Mouse (Mus musculus): ENCODE measurements at regions not wholly inside any gene's neighbourhood (a gene's known extent, or its start where the extent isn't known, plus 50 kb on each side); places are given as distances from the start of the nearest gene placed in this dataset.

DNA sequence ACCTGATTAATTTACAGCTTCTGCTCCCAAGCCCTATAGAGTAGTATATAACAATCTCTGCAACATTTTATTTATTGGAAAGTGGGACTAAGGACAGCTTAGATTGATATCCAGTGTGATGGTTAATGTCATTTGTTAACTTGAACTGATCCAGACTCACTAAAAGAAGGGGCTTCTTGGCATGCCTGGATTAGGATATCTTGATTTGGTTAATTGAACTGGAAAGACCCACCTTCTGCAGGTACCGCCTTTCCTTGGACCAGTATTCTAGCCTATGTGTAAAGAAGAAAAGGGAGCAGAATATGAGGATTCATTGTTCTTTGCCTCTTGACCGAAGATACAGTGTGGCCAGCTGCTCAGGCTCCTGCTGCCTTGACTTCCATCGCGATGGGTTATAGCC, 288.5 kb downstream of the Pla2g4a start:
- WGBS, result 85% methylated on average over 4 of the region's 4 CpGs
- no peak overlapping the region for H3K9ac ChIP-seq (ENCODE audit: low read depth, low read length)
- H3K27ac ChIP-seq, result no peak overlapping the region
- no peak overlapping the region for H3K4me3 ChIP-seq
- intact Hi-C loops (cut with DNase I), result no loop called here
- H3K27me3 ChIP-seq (ENCODE audit: control insufficient read depth, insufficient read depth, low read length), result no peaks in the 10 kb centered on the region
- no peaks in the 10 kb centered on the region for H3K79me2 ChIP-seq (replicated peaks; ENCODE audit: control insufficient read depth, insufficient read depth, low read length)
- H3K36me3 ChIP-seq (ENCODE audit: control insufficient read depth, insufficient read depth, low read length), result no peaks in the 10 kb centered on the region
- no peak for TF ChIP-seq POLR2A (IDR thresholded peaks at IDR 0.05; ENCODE audit: insufficient read depth, low read depth, low read length)
- TF ChIP-seq EP300 (IDR thresholded peaks at IDR 0.05; ENCODE audit: insufficient read depth, low read depth, low read length), result no peak
- no peak for TF ChIP-seq CTCF (IDR thresholded peaks at IDR 0.05)
- DNase-seq, result no peak
- no peaks in the 10 kb centered on the region for H3K4me1 ChIP-seq (ENCODE audit: control insufficient read depth, insufficient read depth, low read length)

DNA sequence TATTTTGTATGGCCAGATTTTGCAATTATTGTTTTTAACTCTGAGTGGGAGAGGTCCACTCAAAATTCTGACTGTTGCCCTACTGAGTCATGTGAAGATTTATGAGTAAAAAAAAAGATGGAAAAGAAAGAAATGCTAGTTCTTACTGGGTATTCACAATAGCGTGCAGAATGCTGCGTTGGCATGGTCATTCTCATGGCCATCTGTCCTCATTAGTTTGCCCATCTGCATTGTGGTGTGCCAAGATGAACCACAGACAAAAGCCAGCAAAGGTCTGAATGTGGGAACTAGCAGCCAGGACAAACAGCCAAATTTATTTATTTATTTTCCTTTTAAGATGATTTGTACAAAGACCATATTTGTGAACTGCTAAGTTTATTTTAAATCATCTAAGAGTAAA, 289.0 kb downstream of the Pla2g4a start:
- no peaks in the 10 kb centered on the region for H3K4me1 ChIP-seq (ENCODE audit: control insufficient read depth, insufficient read depth, low read length)
- H3K9ac ChIP-seq (ENCODE audit: low read depth, low read length), result no peak overlapping the region
- no peak for TF ChIP-seq CTCF (IDR thresholded peaks at IDR 0.05)
- TF ChIP-seq POLR2A (IDR thresholded peaks at IDR 0.05; ENCODE audit: insufficient read depth, low read depth, low read length), result no peak
- no peak for TF ChIP-seq EP300 (IDR thresholded peaks at IDR 0.05; ENCODE audit: insufficient read depth, low read depth, low read length)
- H3K79me2 ChIP-seq (replicated peaks; ENCODE audit: control insufficient read depth, insufficient read depth, low read length), result no peaks in the 10 kb centered on the region
- no peaks in the 10 kb centered on the region for H3K27me3 ChIP-seq (ENCODE audit: control insufficient read depth, insufficient read depth, low read length)
- H3K4me3 ChIP-seq, result no peak overlapping the region
- intact Hi-C loops (cut with DNase I), result no loop called here
- 78% methylated on average over 2 of the region's 2 CpGs for WGBS
- no peaks in the 10 kb centered on the region for H3K36me3 ChIP-seq (ENCODE audit: control insufficient read depth, insufficient read depth, low read length)
- no peak overlapping the region for H3K27ac ChIP-seq
- DNase-seq, result no peak

DNA sequence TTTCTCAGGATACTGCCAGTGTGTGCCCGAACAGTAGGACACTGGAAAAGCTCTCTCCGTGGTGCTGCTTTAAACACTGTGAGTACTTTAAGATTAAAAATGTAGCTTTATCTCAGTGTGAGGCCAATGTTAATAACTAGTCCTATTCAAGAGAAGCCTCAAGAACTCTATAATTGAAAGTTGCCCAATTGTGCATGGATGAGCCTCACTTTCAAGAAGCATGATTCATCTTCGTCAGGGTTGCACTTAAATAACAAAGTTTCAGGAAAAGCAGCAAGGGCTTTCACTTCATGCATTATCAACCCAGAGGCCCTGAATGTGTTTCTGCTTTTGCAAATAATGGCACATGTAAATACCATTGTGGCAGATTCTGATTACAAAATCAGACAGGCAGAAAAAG, 290.0 kb downstream of the Pla2g4a start:
- no peak for DNase-seq
- no peaks in the 10 kb centered on the region for H3K27me3 ChIP-seq (ENCODE audit: control insufficient read depth, insufficient read depth, low read length)
- H3K4me1 ChIP-seq (ENCODE audit: control insufficient read depth, insufficient read depth, low read length), result no peaks in the 10 kb centered on the region
- no peak overlapping the region for H3K9ac ChIP-seq (ENCODE audit: low read depth, low read length)
- H3K27ac ChIP-seq, result no peak overlapping the region
- no peak for TF ChIP-seq POLR2A (IDR thresholded peaks at IDR 0.05; ENCODE audit: insufficient read depth, low read depth, low read length)
- TF ChIP-seq CTCF (IDR thresholded peaks at IDR 0.05), result no peak
- TF ChIP-seq EP300 (IDR thresholded peaks at IDR 0.05; ENCODE audit: insufficient read depth, low read depth, low read length), result no peak
- H3K36me3 ChIP-seq (ENCODE audit: control insufficient read depth, insufficient read depth, low read length), result no peaks in the 10 kb centered on the region
- 68% methylated on average over 3 of the region's 3 CpGs for WGBS
- H3K4me3 ChIP-seq, result no peak overlapping the region
- no peaks in the 10 kb centered on the region for H3K79me2 ChIP-seq (replicated peaks; ENCODE audit: control insufficient read depth, insufficient read depth, low read length)
- intact Hi-C loops (cut with DNase I), result no loop called here
